Mouse (Mus musculus) forebrain, postnatal 0 days (tissue): Measurements from ENCODE around the gene Arhgdia. TPM values are rescaled to one million over a fixed set of nuclear protein-coding genes. Genes with fewer than 3 reads are reported as not detected.
A peak's percentile ranks its signal among the peaks of the same experiment; 100 is the strongest.

Source experiments
- ATAC-seq: fragments of 200-750 bp; cut with Nextera tagmentation; 2 replicates; pipeline ENCODE4 v1.8.0; 2017; ENCODE audit warnings: mild to moderate bottlenecking, moderate library complexity
- DNase-seq: peaks from one replicate; pipeline ENCODE4 v3.0.0-alpha.2; 2015
- H3K27ac ChIP-seq: fragments of 300-500 bp; sonication (generic); 2 replicates; pipeline ENCODE4 v1.5.1; 2014; ENCODE audit warnings: low read depth, mild to moderate bottlenecking, antibody characterized with exemption, low read length, moderate library complexity, mixed read lengths
- H3K27me3 ChIP-seq: fragments of 300-500 bp; sonication (generic); 2 replicates; pipeline ENCODE4 v1.6.1; 2014; ENCODE audit warnings: mild to moderate bottlenecking, low read length, mixed read lengths; ENCODE audit not compliant: insufficient read depth
- H3K36me3 ChIP-seq: fragments of 300-500 bp; sonication (generic); 2 replicates; pipeline ENCODE4 v1.6.1; 2014; ENCODE audit warnings: mild to moderate bottlenecking, moderate library complexity; ENCODE audit not compliant: insufficient read depth
- H3K4me1 ChIP-seq: fragments of 300-500 bp; sonication (generic); 2 replicates; pipeline ENCODE4 v1.6.1; 2014; ENCODE audit warnings: antibody characterized with exemption; ENCODE audit not compliant: insufficient read depth
- H3K4me2 ChIP-seq: fragments of 300-500 bp; sonication (generic); 2 replicates; pipeline ENCODE4 v1.6.1; 2014; ENCODE audit warnings: low read depth, mild to moderate bottlenecking, moderate library complexity
- H3K4me3 ChIP-seq: fragments of 300-500 bp; sonication (generic); 2 replicates; pipeline ENCODE4 v1.5.1; 2014; ENCODE audit warnings: low read depth, low read length, mixed read lengths
- H3K9ac ChIP-seq: fragments of 300-500 bp; sonication (generic); 2 replicates; pipeline ENCODE4 v1.6.1; 2014; ENCODE audit warnings: mild to moderate bottlenecking
- H3K9me3 ChIP-seq: fragments of 300-500 bp; sonication (generic); 2 replicates; pipeline ENCODE4 v1.6.1; 2016; ENCODE audit warnings: low read length
- CTCF ChIP-seq: sonication (generic); IDR thresholded peaks from 2 replicates; pipeline ENCODE4 v1.5.1; 2016; ENCODE audit warnings: antibody characterized with exemption, control low read depth, low read depth
- WGBS: fragments of 180-500 bp; shearing (Covaris S2); extraction: QIAGEN DNeasy Blood & Tissue Kit; methylation state at CpG from one replicate; pipeline ENCODE4 v1.1.7; 2014; 5-methylcytosine and 5-hydroxymethylcytosine counted together
- polyA plus RNA-seq: library from polyadenylated mRNA; unstranded; fragments of >200 nt; fragmentation: Nextera tagmentation; extraction: Ambion mirVana; gene quantifications from 2 replicates; pipeline ENCODE4 v1.2.1, GENCODE M21; 2015
- total RNA-seq: library from RNA; depleted of rRNA; stranded (reverse); fragments of >200 nt; gene quantifications from 2 replicates; pipeline ENCODE4 v1.2.3, GENCODE M21; 2014

The Arhgdia gene
- total and polyA plus RNA-seq, 2 experiments from 2014 or later, result 237 to 435 TPM

GRCm38 (mm10) chr11:120545964-120546363 lies 35.5 kb downstream of the Arhgdia start:
- WGBS, result 88% methylated on average over 3 of the region's 3 CpGs
- Histone ChIP-seq H3K9ac (no peak overlapping the region), H3K9me3 (no peaks in the 10 kb centered on the region), H3K4me1 (peaks cover 13% of the 10 kb centered on the region), H3K27me3 (no peaks in the 10 kb centered on the region), H3K27ac (no peak overlapping the region), H3K4me2 (no peak overlapping the region), H3K4me3 (no peak overlapping the region), H3K36me3 (peaks cover 36% of the 10 kb centered on the region)
- no peak for TF ChIP-seq CTCF
- ATAC-seq (no peak), DNase-seq (no peak)

DNA sequence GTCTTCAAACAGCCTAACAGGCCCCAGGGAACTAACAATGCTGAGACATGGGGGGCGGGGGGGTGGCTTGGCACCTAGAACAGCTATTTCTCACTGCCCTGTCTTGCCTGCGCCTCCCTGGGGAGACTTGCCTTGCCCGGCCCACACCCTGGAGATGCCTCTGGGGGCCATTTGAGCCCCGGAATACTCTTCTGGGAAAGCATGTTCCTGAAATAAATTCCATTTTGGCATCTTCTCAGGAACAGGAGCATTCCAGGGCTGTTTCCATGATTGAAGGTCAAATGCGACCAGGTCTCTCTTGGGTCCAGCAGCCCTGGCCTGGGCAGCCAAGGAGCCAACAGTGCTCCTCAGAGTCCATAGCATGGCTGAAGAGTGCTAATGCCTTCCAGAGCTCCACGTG lies 39.0 kb downstream of the Arhgdia start:
- TF ChIP-seq CTCF, result no peak
- DNase-seq (no peak), ATAC-seq (no peak)
- Histone ChIP-seq H3K36me3 (peaks cover 36% of the 10 kb centered on the region), H3K4me3 (no peak overlapping the region), H3K9ac (no peak overlapping the region), H3K27ac (no peak overlapping the region), H3K4me2 (no peak overlapping the region), H3K9me3 (no peaks in the 10 kb centered on the region), H3K4me1 (no peaks in the 10 kb centered on the region), H3K27me3 (no peaks in the 10 kb centered on the region)
- whole genome bisulfite sequencing, result 93% methylated on average over 6 of the region's 6 CpGs

GRCm38 (mm10) chr11:120541907-120542306 lies 39.5 kb downstream of the Arhgdia start:
- Histone ChIP-seq H3K9me3 (no peaks in the 10 kb centered on the region), H3K9ac (no peak overlapping the region), H3K36me3 (peaks cover 36% of the 10 kb centered on the region), H3K27ac (no peak overlapping the region), H3K4me2 (no peak overlapping the region), H3K4me1 (no peaks in the 10 kb centered on the region), H3K27me3 (no peaks in the 10 kb centered on the region), H3K4me3 (no peak overlapping the region)
- peak; percentile 53 for TF ChIP-seq CTCF
- DNase-seq (no peak), ATAC-seq (no peak)
- 40% methylated on average over 4 of the region's 4 CpGs for WGBS

DNA sequence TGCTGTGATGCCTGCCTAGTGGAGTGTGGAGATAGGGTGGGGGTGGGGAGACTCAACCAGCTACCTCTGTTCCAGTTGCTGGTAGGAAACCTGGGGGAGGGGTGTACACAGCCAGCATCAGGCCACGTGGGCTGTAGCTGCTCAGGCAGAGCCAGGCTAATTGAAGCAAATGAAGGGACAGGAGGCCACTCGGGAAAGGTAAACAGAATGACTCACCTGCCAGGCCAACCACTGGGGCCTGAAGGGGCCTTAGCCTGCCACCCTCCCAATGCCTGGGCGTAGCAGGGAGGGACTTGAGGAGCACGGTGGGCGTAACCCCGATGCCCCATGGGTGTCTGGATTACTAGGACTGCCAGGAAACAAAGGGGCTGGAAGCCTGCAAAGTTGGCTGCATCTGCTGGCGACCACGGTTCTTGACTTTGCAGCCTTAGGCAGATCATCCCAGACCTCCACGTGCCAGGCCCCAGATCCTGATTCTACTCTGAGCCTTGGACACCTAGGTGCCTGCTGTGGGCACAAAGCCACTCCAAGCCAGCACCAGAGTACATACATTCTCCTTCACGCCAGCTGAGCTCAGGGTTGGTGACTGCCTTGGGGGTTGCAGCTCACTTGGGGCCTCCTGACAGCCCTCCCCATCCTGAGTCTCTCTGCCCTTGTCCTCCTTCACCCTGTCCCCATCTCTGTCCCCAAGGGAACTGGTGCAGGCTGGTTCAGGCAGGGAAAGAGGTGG lies 42.0 kb downstream of the Arhgdia start:
- no peak for DNase-seq

DNA sequence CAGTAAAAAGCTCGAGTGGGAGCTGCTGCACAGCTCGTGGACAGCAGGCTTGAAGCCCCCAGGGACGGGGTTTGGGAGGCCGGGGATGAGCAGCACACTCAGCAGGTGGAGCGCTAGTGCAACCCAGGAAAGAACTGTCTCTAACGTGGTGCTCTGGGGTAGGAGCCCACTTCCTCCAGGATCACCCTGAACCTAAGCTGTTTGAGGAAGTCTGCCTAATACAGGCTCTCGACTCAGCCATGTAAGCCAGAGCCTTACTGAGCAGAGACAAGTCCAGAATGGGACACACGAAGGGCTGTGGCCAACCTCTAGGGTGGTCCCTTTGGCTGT lies 42.5 kb downstream of the Arhgdia start:
- Histone ChIP-seq H3K4me2 (no peak overlapping the region), H3K4me3 (no peak overlapping the region), H3K9me3 (no peaks in the 10 kb centered on the region), H3K27me3 (no peaks in the 10 kb centered on the region), H3K4me1 (no peaks in the 10 kb centered on the region), H3K9ac (no peak overlapping the region), H3K36me3 (peaks cover 21% of the 10 kb centered on the region), H3K27ac (no peak overlapping the region)
- DNase-seq (no peak), ATAC-seq (no peak; the same call in 1 of the 2 replicates)
- 53% methylated on average over 8 of the region's 8 CpGs for WGBS
- no peak for TF ChIP-seq CTCF

More for the DNA sequence above, 42.0 kb downstream of the Arhgdia start:
- Histone ChIP-seq H3K4me3 (no peak overlapping the region), H3K27me3 (no peaks in the 10 kb centered on the region), H3K4me1 (no peaks in the 10 kb centered on the region), H3K9ac (no peak overlapping the region), H3K9me3 (no peaks in the 10 kb centered on the region), H3K36me3 (peaks cover 25% of the 10 kb centered on the region), H3K4me2 (no peak overlapping the region), H3K27ac (no peak overlapping the region)
- WGBS, result 27% methylated on average over 10 of the region's 10 CpGs
- peak; percentile 40; the same call in 1 of the 2 replicates for ATAC-seq
- no peak for TF ChIP-seq CTCF

DNA sequence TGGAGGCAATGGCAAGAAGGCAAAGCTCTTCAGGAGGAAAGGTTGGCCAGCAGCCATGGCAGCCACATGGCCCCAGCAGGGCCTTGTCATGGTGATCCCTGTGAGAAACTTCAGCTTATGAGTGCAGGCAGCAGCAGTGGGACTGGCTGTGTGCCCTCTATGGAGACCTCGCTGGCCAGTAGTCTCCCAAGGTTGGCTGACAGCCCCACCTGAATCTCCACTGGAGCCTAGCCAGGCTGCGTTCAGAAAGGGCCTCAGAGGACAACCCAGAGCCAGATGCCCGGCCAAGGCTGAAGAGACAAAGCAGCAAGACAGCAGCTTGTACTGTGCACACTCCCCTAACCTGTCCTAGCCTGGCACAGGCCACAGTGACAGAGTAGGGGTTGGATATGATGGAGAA lies 42.9 kb downstream of the Arhgdia start:
- ATAC-seq, result no peak

DNA sequence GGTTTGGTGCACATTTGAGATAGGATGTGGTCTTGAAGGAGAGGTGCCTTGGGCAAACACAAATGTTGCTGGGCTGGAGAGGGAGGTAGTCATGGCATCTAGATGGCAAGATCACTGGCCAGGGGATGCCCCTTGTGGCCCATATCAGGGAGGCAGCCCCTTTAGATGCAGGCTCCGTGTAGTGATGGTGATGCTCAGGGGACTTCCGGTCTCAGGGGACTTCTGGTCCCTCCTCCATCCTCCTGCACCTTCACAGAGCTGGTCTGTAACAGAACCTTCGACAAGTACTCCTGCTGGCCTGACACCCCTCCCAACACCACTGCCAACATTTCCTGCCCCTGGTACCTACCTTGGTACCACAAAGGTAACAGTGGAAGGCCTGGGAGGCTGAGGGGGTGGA lies 45.6 kb downstream of the Arhgdia start:
- Histone ChIP-seq H3K4me1 (no peaks in the 10 kb centered on the region), H3K9me3 (no peaks in the 10 kb centered on the region), H3K36me3 (no peaks in the 10 kb centered on the region), H3K27ac (no peak overlapping the region), H3K9ac (no peak overlapping the region), H3K4me2 (no peak overlapping the region), H3K4me3 (no peak overlapping the region), H3K27me3 (peaks cover 22% of the 10 kb centered on the region)
- 75% methylated on average over 3 of the region's 3 CpGs for WGBS
- TF ChIP-seq CTCF, result no peak
- ATAC-seq (no peak), DNase-seq (no peak)

More for the DNA sequence above, 42.9 kb downstream of the Arhgdia start:
- WGBS, result 61% methylated on average over 3 of the region's 3 CpGs
- no peak for TF ChIP-seq CTCF
- H3K27ac ChIP-seq, result no peak overlapping the region
- H3K9ac ChIP-seq, result no peak overlapping the region
- no peaks in the 10 kb centered on the region for H3K4me1 ChIP-seq
- no peak for DNase-seq
- peaks cover 17% of the 10 kb centered on the region for H3K36me3 ChIP-seq
- H3K9me3 ChIP-seq, result no peaks in the 10 kb centered on the region
- no peaks in the 10 kb centered on the region for H3K27me3 ChIP-seq
- no peak overlapping the region for H3K4me3 ChIP-seq
- no peak overlapping the region for H3K4me2 ChIP-seq
